Mouse (Mus musculus): ENCODE results near the gene Camk2g. TPM values are rescaled to one million over a fixed set of nuclear protein-coding genes. Genes with fewer than 3 reads are reported as not detected.
A peak's percentile ranks its signal among the peaks of the same experiment; 100 is the strongest.

Camk2g gene
- total and polyA plus RNA-seq, 3 experiments = 14.1 to 27.1 TPM; not detected in 1

- Histone ChIP-seq H3K9ac (ENCODE audit: control insufficient read depth, low read depth, low read length, poor library complexity, severe bottlenecking) (no peak overlapping the region), H3K27me3 (ENCODE audit: control insufficient read depth in 1 of 2, insufficient read depth in 2 of 2, low read length in 2 of 2) (no peaks in the 10 kb centered on the region), H3K36me3 (ENCODE audit: control insufficient read depth in 1 of 2, insufficient read depth in 2 of 2, low read length in 2 of 2) (peaks cover 1 to 4% of the 10 kb centered on the region in 2 experiments; a peak in 3 of 4 replicates), H3K27ac (ENCODE audit: control insufficient read depth, low read depth, low read length) (no peak overlapping the region), H3K4me1 (ENCODE audit: control insufficient read depth in 1 of 2, insufficient read depth in 2 of 2, low read length in 2 of 2) (no peaks in the 10 kb centered on the region), H3K9me3 (replicated peaks; ENCODE audit: insufficient read depth, low read length) (no peaks in the 10 kb centered on the region), H3K4me3 (ENCODE audit: control insufficient read depth in 1 of 2, insufficient read depth in 1 of 2, low read depth in 2 of 2, low read length in 2 of 2) (no peak overlapping the region), H3K79me2 (ENCODE audit: control insufficient read depth, insufficient read depth, low read length, poor library complexity) (no peaks in the 10 kb centered on the region)
- no peak for TF ChIP-seq SIN3A (IDR thresholded peaks at IDR 0.05; ENCODE audit: low read length)
- TF ChIP-seq HCFC1 (IDR thresholded peaks at IDR 0.05; ENCODE audit: low read depth, low read length) = no peak
- TF ChIP-seq NELFE (IDR thresholded peaks at IDR 0.05; ENCODE audit: low read depth, low read length) = no peak
- no peak for TF ChIP-seq POLR2A (IDR thresholded peaks at IDR 0.05; ENCODE audit: control insufficient read depth in 1 of 2, insufficient read depth in 1 of 2, low read depth in 1 of 2, low read length in 2 of 2, poor library complexity in 1 of 2)
- TF ChIP-seq ZKSCAN1 (IDR thresholded peaks at IDR 0.05; ENCODE audit: low read depth, low read length) = no peak
- no peak for TF ChIP-seq NRF1 (IDR thresholded peaks at IDR 0.05; ENCODE audit: insufficient read depth, low read depth, low read length, poor library complexity, severe bottlenecking)
- TF ChIP-seq CTCF (IDR thresholded peaks at IDR 0.05 in 2 of 3, conservative IDR thresholded peaks at IDR 0.05 in 1 of 3; ENCODE audit: control insufficient read depth in 1 of 3, insufficient read depth in 1 of 3, low read depth in 2 of 3, low read length in 3 of 3, poor library complexity in 1 of 3, severe bottlenecking in 1 of 3) = 0 out of 6 replicates have a peak, but pooled peaks of 2 of the 3 experiments have one; percentile 1 to 10
- no peak for DNase-seq (ENCODE audit: low read depth, low spot score)
Observed at GRCm38 (mm10) chr14:20758768-20759435, 35.0 kb downstream of the Camk2g start.

- H3K9ac ChIP-seq (ENCODE audit: control insufficient read depth, low read depth, low read length, poor library complexity, severe bottlenecking) = no peak overlapping the region
- H3K79me2 ChIP-seq (ENCODE audit: control insufficient read depth, insufficient read depth, low read length, poor library complexity) = no peaks in the 10 kb centered on the region
- no peak overlapping the region for H3K27ac ChIP-seq (ENCODE audit: control insufficient read depth, low read depth, low read length)
- no peaks in the 10 kb centered on the region for H3K27me3 ChIP-seq (ENCODE audit: control insufficient read depth in 1 of 2, insufficient read depth in 2 of 2, low read length in 2 of 2)
- no peak overlapping the region for H3K4me3 ChIP-seq (ENCODE audit: control insufficient read depth in 1 of 2, insufficient read depth in 1 of 2, low read depth in 2 of 2, low read length in 2 of 2)
- H3K4me1 ChIP-seq (ENCODE audit: control insufficient read depth in 1 of 2, insufficient read depth in 2 of 2, low read length in 2 of 2) = peaks cover 0 to 3% of the 10 kb centered on the region in 2 experiments; a peak in 2 of 4 replicates
- no peak for DNase-seq (ENCODE audit: low read depth, low spot score)
- H3K9me3 ChIP-seq (replicated peaks; ENCODE audit: insufficient read depth, low read length) = no peaks in the 10 kb centered on the region
- peaks cover 1 to 7% of the 10 kb centered on the region in 2 experiments; a peak in 3 of 4 replicates for H3K36me3 ChIP-seq (ENCODE audit: control insufficient read depth in 1 of 2, insufficient read depth in 2 of 2, low read length in 2 of 2)
- TF ChIP-seq CTCF (IDR thresholded peaks at IDR 0.05 in 2 of 3, conservative IDR thresholded peaks at IDR 0.05 in 1 of 3; ENCODE audit: control insufficient read depth in 1 of 3, insufficient read depth in 1 of 3, low read depth in 2 of 3, low read length in 3 of 3, poor library complexity in 1 of 3, severe bottlenecking in 1 of 3) (no peak), JUND (IDR thresholded peaks at IDR 0.05; ENCODE audit: low read depth, low read length) (no peak), KAT2A (conservative IDR thresholded peaks at IDR 0.05; ENCODE audit: low read depth, low read length) (no peak), MAFK (IDR thresholded peaks at IDR 0.05; ENCODE audit: borderline replicate concordance, low read depth, low read length) (no peak), MAZ (IDR thresholded peaks at IDR 0.05; ENCODE audit: low read depth, low read length) (no peak), RAD21 (IDR thresholded peaks at IDR 0.05; ENCODE audit: low read depth, low read length) (no peak), SIN3A (IDR thresholded peaks at IDR 0.05; ENCODE audit: low read length) (no peak), MAX (IDR thresholded peaks at IDR 0.05; ENCODE audit: low read length) (no peak), CHD1 (IDR thresholded peaks at IDR 0.05; ENCODE audit: low read depth, low read length) (no peak), GABPA (IDR thresholded peaks at IDR 0.05; ENCODE audit: low read depth, low read length) (no peak), BHLHE40 (IDR thresholded peaks at IDR 0.05; ENCODE audit: borderline replicate concordance, low read depth, low read length) (no peak), ZMIZ1 (IDR thresholded peaks at IDR 0.05; ENCODE audit: low read depth, low read length) (no peak), NRF1 (IDR thresholded peaks at IDR 0.05; ENCODE audit: insufficient read depth, low read depth, low read length, poor library complexity, severe bottlenecking) (no peak), USF1 (IDR thresholded peaks at IDR 0.05; ENCODE audit: low read depth, low read length) (no peak), E2F4 (IDR thresholded peaks at IDR 0.05; ENCODE audit: borderline replicate concordance, low read depth, low read length) (no peak), POLR2AphosphoS2 (IDR thresholded peaks at IDR 0.05; ENCODE audit: low read length) (no peak)
Observed at GRCm38 (mm10) chr14:20757370-20757907, 36.4 kb downstream of the Camk2g start.
